Mouse (Mus musculus): ENCODE results near the gene Pheta1.

- TF ChIP-seq FLI1 (IDR thresholded peaks at IDR 0.05; ENCODE audit: low read length): no peak
- TF ChIP-seq GATA1 (IDR thresholded peaks at IDR 0.05; ENCODE audit: borderline replicate concordance, low read length): no peak
These were observed 13.2 kb downstream of the Pheta1 start for GRCm38 (mm10) chr5:121861964-121862363.
